In the genomic region with DNA sequence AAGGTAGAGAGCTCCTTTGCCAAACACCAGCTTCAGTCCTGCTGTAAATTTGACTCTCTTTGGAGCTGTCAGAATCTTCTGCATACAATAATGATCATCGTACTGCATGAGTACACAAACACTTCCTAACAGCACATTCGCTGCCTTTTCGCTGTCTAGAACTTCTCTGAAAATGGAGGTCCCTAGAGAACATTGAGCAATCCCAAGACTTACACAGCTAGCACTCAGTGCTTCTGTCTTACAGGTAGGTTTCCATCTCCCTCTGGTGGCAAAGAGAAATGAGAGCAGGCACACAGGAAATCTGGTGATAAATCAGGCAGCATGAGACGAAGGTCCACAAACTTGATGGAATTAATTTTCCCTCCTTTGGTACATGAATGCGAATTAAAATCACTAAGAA, we compare ENCODE assay signal across 8 mouse cellular contexts.
DNase-seq lines count a peak whose midpoint lies in the region; ATAC-seq and TF ChIP-seq lines count a peak whose summit lies in the region.

No protein-coding gene starts in this region.

- no peak overlapping the region for H3K9ac ChIP-seq in hindbrain, embryonic 14.5 days
- H3K9ac ChIP-seq in liver, embryonic 14.5 days (replicated peaks) = no peak overlapping the region

- no peaks in the 10 kb centered on the region for H3K36me3 ChIP-seq in hindbrain, embryonic 14.5 days (replicated peaks; ENCODE audit: control insufficient read depth, insufficient read depth)
- H3K36me3 ChIP-seq in liver, embryonic 14.5 days (replicated peaks; ENCODE audit: control insufficient read depth, insufficient read depth, low read depth) = no peaks in the 10 kb centered on the region

- H3K4me1 ChIP-seq in hindbrain, embryonic 14.5 days (replicated peaks; ENCODE audit: control insufficient read depth, insufficient read depth, low read length) = no peaks in the 10 kb centered on the region
- H3K4me1 ChIP-seq in liver, embryonic 14.5 days (replicated peaks; ENCODE audit: control insufficient read depth in 2 of 2, insufficient read depth in 2 of 2, low read length in 1 of 2) = no peaks in the 10 kb centered on the region

- H3K9me3 ChIP-seq in hindbrain, embryonic 14.5 days (ENCODE audit: control insufficient read depth, low read length) = no peaks in the 10 kb centered on the region
- no peaks in the 10 kb centered on the region for H3K9me3 ChIP-seq in liver, embryonic 14.5 days (ENCODE audit: control insufficient read depth, low read length)

- H3K27me3 ChIP-seq in hindbrain, embryonic 14.5 days (ENCODE audit: control insufficient read depth, insufficient read depth, low read length) = no peaks in the 10 kb centered on the region
- no peaks in the 10 kb centered on the region for H3K27me3 ChIP-seq in liver, embryonic 14.5 days (ENCODE audit: control insufficient read depth, insufficient read depth, low read length)

- DNase-seq in frontal cortex, postnatal 10 days (ENCODE audit: low spot score in 2 of 2) = no peak
- peak; percentile 74 for DNase-seq in 416B (ENCODE audit: low read depth)
- peak; percentile 37 to 49 for DNase-seq in cerebellum, postnatal 14 days
- peak; percentile 66 for DNase-seq in hindbrain, embryonic 14.5 days (ENCODE audit: low spot score)
- no peak for DNase-seq in liver, embryonic 14.5 days (ENCODE audit: low read depth in 3 of 3, low spot score in 3 of 3)
- no peak for DNase-seq in frontal cortex, postnatal 25 days (ENCODE audit: low spot score in 2 of 2)
- no peak for DNase-seq in gastrocnemius, postnatal 25 days

- H3K4me2 ChIP-seq in hindbrain, embryonic 14.5 days (replicated peaks) = no peak overlapping the region
- no peak overlapping the region for H3K4me2 ChIP-seq in liver, embryonic 14.5 days (ENCODE audit: low read depth)

- no peak overlapping the region for H3K4me3 ChIP-seq in hindbrain, embryonic 14.5 days (replicated peaks; ENCODE audit: low read length)
- no peak overlapping the region for H3K4me3 ChIP-seq in liver, embryonic 14.5 days (ENCODE audit: insufficient read depth in 1 of 2, low read depth in 2 of 2, low read length in 2 of 2)

- 39% methylated on average over 5 of the region's 5 CpGs for WGBS in hindbrain, embryonic 14.5 days
- WGBS in liver, embryonic 14.5 days (ENCODE audit: insufficient replicate concordance) = 35% methylated on average over 5 of the region's 5 CpGs

- TF ChIP-seq CTCF in liver, embryonic 14.5 days (IDR thresholded peaks at IDR 0.05; ENCODE audit: low read depth) = peak; percentile 46

- H3K27ac ChIP-seq in hindbrain, embryonic 14.5 days = no peak overlapping the region
- no peak overlapping the region for H3K27ac ChIP-seq in liver, embryonic 14.5 days

- no peak for TF ChIP-seq EP300 in liver, embryonic 14.5 days (IDR thresholded peaks at IDR 0.05; ENCODE audit: low read depth)

- peak; percentile 93 for ATAC-seq in frontal cortex, adult (ENCODE audit: low TSS enrichment)
- peak; percentile 62 for ATAC-seq in hindbrain, embryonic 14.5 days (ENCODE audit: low FRiP score)
- no peak for ATAC-seq in liver, embryonic 14.5 days (ENCODE audit: insufficient read depth)

Comparison
In these comparisons a context has a peak if more than half of its experiments do, and no peak if none do; other contexts are left out.
1. DNase-seq: peak in 416B (single experiment), cerebellum, postnatal 14 days (2 of 2) and hindbrain, embryonic 14.5 days (single experiment); none in frontal cortex, postnatal 10 days (0 of 2), liver, embryonic 14.5 days (0 of 3), frontal cortex, postnatal 25 days (0 of 2) and gastrocnemius, postnatal 25 days (single experiment).